Mouse (Mus musculus) bone marrow macrophage, adult 2 months (primary cell): ENCODE results near the gene Cdc6.

ENCODE experiments used
- CTCF ChIP-seq: IDR thresholded peaks from 2 replicates; pipeline ENCODE4 v1.5.1; 2012; ENCODE audit warnings: low read depth, mild to moderate bottlenecking, low read length, moderate library complexity
- POLR2A ChIP-seq: IDR thresholded peaks from 2 replicates; pipeline ENCODE4 v1.6.1; 2012; ENCODE audit warnings: mild to moderate bottlenecking, low read depth, low read length, borderline replicate concordance

DNA sequence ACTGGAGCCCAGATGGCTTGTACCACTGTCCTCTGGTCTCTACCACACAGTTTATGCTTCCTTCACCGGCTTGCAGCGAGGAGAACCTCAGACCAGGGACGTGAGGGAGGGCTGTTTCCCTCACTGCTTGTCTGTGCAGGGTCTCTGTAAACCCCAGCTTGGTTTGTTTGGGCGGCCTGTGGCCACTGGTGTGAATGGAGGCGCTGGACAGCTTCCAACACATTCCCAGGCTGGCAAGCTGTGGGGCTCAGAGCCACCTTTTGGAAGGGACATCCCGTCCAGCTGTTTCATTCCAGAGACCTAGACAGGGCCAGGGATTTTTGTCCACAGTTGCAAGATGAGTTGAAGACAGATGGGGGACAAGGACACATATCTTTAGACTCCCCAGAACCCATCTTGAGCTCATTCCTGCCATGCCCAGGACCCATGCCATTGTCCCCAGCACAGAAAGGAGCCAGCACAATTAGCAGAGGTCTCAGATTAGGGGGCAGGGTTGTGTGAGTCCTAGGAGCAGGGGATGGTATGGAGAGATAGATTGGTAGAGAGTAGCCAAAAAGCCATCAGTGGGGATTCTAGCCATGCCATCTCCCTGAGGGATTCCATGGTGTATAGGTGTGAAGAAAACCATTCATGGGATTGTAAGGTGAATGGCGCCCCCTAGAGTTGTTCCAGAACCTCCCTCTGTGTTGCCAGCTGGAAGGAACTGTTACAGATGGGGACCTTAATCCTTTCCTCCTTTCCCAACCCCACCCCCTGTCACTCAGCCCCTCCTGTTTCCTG lies 24.1 kb downstream of the Cdc6 start:
- TF ChIP-seq CTCF (no peak; the same call in 1 of the 2 replicates), POLR2A (no peak)
